Mouse (Mus musculus): ENCODE data around the gene Grin2b.

Grin2b gene

GRCm38 (mm10) chr6:136008120-136008519, 165.2 kb downstream of the Grin2b start:
- no peak for DNase-seq (ENCODE audit: low spot score)

- no peak for DNase-seq (ENCODE audit: low spot score)
Observed at GRCm38 (mm10) chr6:135994691-135995090, 178.6 kb downstream of the Grin2b start.

GRCm38 (mm10) chr6:135993897-135994296, 179.4 kb downstream of the Grin2b start:
- DNase-seq (ENCODE audit: low spot score): no peak

GRCm38 (mm10) chr6:135993378-135993777, 179.9 kb downstream of the Grin2b start:
- DNase-seq (ENCODE audit: low spot score): no peak

GRCm38 (mm10) chr6:135976106-135976505, 197.2 kb downstream of the Grin2b start:
- DNase-seq (ENCODE audit: low spot score): no peak

- DNase-seq (ENCODE audit: low spot score): no peak
Observed at GRCm38 (mm10) chr6:135972481-135972880, 200.8 kb downstream of the Grin2b start.

- DNase-seq (ENCODE audit: low spot score): no peak
Observed at GRCm38 (mm10) chr6:135971481-135971880, 201.8 kb downstream of the Grin2b start.

GRCm38 (mm10) chr6:135970716-135971318, 202.5 kb downstream of the Grin2b start:
- DNase-seq (ENCODE audit: low spot score): no peak

- DNase-seq (ENCODE audit: low spot score): no peak
Observed at GRCm38 (mm10) chr6:135961766-135962165, 211.5 kb downstream of the Grin2b start.

- DNase-seq (ENCODE audit: low spot score): no peak
Observed at GRCm38 (mm10) chr6:135959629-135960028, 213.7 kb downstream of the Grin2b start.

- DNase-seq (ENCODE audit: low spot score): no peak
Observed at GRCm38 (mm10) chr6:135951666-135952065, 221.6 kb downstream of the Grin2b start.

GRCm38 (mm10) chr6:135945511-135945910, 227.8 kb downstream of the Grin2b start:
- DNase-seq (ENCODE audit: low spot score): no peak

GRCm38 (mm10) chr6:135944358-135944757, 229.0 kb downstream of the Grin2b start:
- no peak for DNase-seq (ENCODE audit: low spot score)

- no peak for DNase-seq (ENCODE audit: low spot score)
Observed at GRCm38 (mm10) chr6:135943121-135943617, 230.1 kb downstream of the Grin2b start.

- no peak for DNase-seq (ENCODE audit: low spot score)
Observed at GRCm38 (mm10) chr6:135932924-135933323, 240.4 kb downstream of the Grin2b start.

- no peak for DNase-seq (ENCODE audit: low spot score)
Observed at GRCm38 (mm10) chr6:135932400-135932920, 240.9 kb downstream of the Grin2b start.

GRCm38 (mm10) chr6:135917676-135918075, 255.6 kb downstream of the Grin2b start:
- DNase-seq (ENCODE audit: low spot score): no peak

GRCm38 (mm10) chr6:135914608-135915007, 258.7 kb downstream of the Grin2b start:
- DNase-seq (ENCODE audit: low spot score): no peak

GRCm38 (mm10) chr6:135912114-135912513, 261.2 kb downstream of the Grin2b start:
- no peak for DNase-seq (ENCODE audit: low spot score)

- no peak for DNase-seq (ENCODE audit: low spot score)
Observed at GRCm38 (mm10) chr6:135911131-135911530, 262.2 kb downstream of the Grin2b start.

- DNase-seq (ENCODE audit: low spot score): peak; percentile 87
Observed at GRCm38 (mm10) chr6:135907540-135908320, 265.6 kb downstream of the Grin2b start.

GRCm38 (mm10) chr6:135907137-135907536, 266.2 kb downstream of the Grin2b start:
- no peak for DNase-seq (ENCODE audit: low spot score)

GRCm38 (mm10) chr6:135904391-135904790, 268.9 kb downstream of the Grin2b start:
- no peak for DNase-seq (ENCODE audit: low spot score)

Data from left cerebral cortex, adult 11 months (tissue).